Mouse (Mus musculus) thymus, postnatal 36 days (tissue): ENCODE measurements at regions not wholly inside any gene's neighbourhood (a gene's known extent, or its start where the extent isn't known, plus 50 kb on each side); places are given as distances from the start of the nearest gene placed in this dataset.
"Not testable (repeated sequence)": the region's sequence is repeated elsewhere in the genome, so short reads cannot be mapped to it uniquely, and the experiment has no call there.

ENCODE experiments used
- DNase-seq, 2 experiments: peaks; one replicate each; pipeline ENCODE4 v3.0.0; 2022; ENCODE audit warnings: mixed read lengths in 2 of 2

DNA sequence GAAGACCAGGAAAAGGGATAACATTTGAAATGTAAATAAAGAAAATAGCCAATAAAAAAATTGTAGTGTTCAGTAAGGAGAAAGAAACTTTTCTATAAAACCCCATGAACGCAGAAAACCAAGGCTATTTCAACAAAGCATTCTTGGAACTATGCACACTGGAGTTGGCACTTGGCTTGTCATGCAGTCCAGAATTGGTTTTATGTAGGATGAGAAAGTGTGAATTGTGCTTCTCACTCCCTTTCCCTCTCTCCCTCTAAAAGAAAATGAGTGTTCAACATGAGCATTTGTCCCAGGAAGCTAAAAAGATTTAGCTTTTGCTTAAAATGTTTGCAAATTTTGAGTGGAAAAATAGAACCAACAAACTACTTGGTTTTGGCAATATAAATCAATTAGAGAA is 841.6 kb upstream of the Adam24 start:
- DNase-seq: no peak

DNA sequence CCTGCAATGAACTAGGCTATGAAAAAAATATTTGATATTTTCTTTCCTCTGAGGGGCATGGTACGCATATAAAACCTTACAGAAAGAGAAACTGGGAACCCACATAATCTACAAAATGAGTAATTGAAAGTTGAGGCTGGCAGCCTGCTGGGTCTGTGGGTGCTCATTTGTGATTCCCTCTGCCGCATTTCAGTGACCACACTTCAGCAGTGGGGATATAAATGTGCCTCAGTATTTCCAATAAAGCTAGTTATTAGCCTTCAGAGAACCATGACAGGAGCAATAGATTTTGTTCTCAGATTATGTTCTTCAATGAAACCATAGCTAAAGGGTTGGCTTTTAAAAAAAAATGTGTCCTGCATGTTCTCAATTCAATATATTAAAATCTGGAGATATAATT is 828.0 kb upstream of the Adam24 start:
- DNase-seq: no peak

DNA sequence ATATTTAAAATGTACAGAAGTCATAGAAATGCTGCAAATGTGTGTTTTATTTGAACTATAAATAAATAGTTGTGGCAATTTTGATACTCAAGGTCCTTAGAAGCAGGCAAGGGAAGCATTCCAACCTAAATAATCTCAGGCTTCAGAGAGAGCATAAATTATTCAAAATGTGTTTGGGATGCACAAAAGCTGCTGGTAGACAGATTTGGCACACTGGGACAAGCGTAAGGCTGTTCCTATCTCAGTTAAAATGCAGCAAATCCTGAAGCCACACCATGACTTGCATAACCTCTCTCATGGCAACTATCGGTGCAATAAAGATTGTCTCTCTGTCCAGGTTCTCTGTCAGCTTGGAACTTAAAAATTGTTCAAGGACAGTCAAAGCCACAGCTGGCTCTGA is 812.3 kb upstream of the Adam24 start:
- DNase-seq: no peak

DNA sequence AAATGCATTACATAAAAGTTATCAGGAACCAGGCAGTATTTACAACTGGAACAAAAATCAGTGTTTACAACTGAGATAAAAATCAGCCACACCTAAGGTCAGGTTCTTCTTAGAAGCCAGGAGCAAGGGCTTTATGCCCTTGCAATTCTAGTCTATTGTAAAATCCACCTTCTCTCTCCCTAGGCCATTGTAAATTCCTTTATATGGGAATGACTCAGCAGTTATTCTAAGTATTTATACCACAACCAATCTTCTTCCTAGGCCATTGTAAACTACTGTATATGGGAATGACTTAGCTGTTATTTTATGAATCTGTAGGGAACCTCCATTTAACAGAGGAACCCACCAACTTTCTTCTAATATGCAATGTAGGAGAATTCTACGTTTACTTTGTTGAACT is 772.6 kb upstream of the Adam24 start:
- DNase-seq: no peak

GRCm38 (mm10) chr8:39912926-39913325 is 762.0 kb upstream of the Adam24 start:
- DNase-seq: no peak

- DNase-seq: no peak
These were observed 753.5 kb upstream of the Adam24 start for GRCm38 (mm10) chr8:39921336-39921735.

GRCm38 (mm10) chr8:39923741-39924140 is 751.1 kb upstream of the Adam24 start:
- DNase-seq: no peak

GRCm38 (mm10) chr8:39950178-39950896 is 724.5 kb upstream of the Adam24 start:
- no peak for DNase-seq

GRCm38 (mm10) chr8:39954497-39954896 is 720.4 kb upstream of the Adam24 start:
- DNase-seq: no peak

GRCm38 (mm10) chr8:39954924-39955323 is 720.0 kb upstream of the Adam24 start:
- DNase-seq: no peak

DNA sequence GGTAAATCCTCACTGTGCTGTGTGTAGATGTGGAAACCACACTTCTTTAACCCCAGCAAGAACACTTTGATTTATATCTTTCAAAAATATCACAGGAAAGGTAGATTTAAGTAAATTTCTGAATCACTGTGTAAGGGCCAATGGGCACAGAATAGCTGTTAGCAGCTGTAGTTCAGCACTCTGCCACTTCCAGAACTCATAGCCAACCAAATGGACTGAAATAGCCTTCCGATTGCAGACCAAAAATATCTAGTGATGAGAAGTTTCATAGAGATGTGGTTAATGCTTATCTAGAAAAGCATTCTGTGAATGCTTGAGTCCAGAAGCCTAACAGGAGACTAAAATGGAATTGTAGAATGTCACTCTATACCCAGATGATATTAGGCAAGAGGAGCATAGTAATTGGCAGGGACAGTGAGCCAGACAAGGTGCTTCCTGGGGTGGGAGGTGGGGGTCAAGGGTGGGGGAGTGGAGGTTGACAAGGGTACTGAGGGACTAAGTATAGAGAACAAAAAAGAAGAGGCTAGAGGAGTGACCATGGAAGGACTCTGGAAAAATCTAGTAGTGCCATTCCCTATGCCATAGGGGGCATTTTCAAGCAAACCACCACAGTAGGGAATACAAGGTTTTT is 669.6 kb upstream of the Adam24 start:
- no peak for DNase-seq

- no peak for DNase-seq
These were observed 655.5 kb upstream of the Adam24 start for GRCm38 (mm10) chr8:40019281-40019943.

- DNase-seq: no peak
These were observed 610.7 kb upstream of the Adam24 start for GRCm38 (mm10) chr8:40064145-40064544.

DNA sequence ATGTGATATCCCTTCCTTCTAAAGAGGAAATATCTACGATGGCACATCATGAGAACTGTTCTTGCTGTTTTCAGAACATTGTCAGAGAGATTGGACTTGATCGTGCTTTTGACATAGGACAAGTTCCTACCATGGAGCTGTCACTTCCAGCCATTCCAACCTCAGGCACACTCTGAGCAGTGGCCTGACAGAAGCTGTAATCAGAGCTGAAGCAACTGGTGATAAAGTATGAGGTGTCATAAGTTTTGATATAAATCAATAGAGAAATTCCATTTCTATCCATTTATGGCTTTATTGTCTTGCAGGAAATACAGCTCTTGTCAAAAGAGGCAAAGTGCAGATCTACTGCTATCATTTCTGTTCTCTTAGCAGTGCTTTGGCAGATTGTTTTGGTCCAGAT is 603.7 kb upstream of the Adam24 start:
- no peak for DNase-seq

DNA sequence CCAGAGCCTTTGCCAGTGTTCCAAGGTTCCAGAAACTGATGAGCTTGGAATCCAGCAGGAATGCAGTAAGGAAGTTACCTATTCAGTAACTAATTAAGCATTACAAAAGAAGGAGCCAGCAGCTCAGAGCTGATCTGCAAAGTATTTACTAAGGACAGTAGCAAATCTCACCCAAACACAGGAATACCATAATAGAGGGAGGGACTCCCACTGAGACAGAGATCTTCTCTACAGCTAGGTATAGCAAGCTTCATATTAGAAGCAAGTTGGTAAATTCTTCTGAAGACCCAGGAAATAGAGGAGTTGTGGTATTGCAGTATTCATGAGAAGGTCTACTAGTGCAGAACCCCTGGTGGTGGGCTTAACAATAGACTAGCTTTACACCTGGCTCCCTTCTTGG is 593.9 kb upstream of the Adam24 start:
- not testable (repeated sequence) for DNase-seq

GRCm38 (mm10) chr8:40084129-40084528 is 590.7 kb upstream of the Adam24 start:
- no peak for DNase-seq

DNA sequence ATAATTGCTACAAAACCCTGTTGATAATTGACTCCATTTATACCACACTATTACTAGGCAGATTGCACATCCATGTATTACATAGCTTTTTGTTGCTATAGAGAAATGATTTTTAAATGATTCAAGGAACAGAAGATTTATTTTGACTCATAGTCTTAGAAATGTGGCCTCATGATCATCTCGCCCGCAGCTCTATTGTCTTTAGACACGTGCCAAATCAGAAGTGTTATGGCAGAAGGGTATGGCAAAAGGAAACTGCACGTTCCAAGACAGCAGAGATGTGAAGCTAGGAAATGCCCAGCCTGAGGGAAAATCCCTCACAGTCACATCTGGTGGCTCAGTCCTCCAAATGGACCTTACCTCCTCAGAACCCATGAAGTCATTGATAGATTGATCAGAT is 585.5 kb upstream of the Adam24 start:
- no peak for DNase-seq

GRCm38 (mm10) chr8:40124402-40124801 is 550.5 kb upstream of the Adam24 start:
- DNase-seq: no peak

DNA sequence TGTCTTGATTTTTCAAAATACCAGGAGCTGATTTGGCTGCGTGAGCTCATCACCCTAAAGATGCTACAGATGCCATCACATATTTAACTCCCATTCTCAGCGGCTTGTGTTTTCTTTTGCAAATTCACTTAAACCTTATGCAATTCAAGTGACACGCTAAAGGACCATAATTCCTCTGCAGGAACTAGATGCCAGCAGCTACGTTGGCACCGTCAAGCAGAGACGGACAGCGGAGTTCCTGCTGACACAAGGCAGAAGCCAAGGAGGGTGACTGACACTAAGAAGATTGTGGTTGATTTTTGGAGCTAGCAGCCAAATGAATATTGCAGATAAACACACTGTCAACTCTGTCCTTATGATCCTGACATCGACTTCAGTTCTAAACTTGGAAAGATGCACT is 547.7 kb upstream of the Adam24 start:
- no peak for DNase-seq

DNA sequence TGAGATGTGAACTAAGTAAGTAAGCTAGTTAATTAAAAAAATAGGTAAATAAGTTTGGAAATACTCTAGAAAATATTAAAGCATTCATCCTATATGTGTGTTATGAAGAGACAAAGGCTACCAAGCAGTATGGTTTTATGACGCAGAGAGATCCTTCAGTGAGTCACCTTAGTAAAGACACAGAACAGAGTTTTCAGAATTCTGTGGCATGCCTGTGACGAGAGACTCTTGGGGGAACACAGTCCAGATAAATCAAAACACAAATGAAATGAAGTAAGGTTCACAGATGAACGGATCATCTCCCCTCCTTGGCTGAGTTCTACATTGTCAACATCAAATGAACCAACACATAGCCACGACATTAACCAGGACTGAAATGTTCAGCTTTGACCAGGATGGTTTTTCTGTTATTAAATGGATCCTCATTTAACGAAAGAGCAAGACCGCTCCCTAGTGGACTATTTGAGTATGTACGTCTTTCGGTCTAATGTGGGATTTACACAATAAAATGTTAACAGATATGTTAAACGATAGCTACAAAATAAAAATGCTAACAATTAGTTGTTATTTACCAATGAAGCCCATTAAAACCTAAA is 542.1 kb upstream of the Adam24 start:
- DNase-seq: no peak

GRCm38 (mm10) chr8:40150911-40151797 is 523.7 kb upstream of the Adam24 start:
- DNase-seq: peak; percentile 6 to 22

DNA sequence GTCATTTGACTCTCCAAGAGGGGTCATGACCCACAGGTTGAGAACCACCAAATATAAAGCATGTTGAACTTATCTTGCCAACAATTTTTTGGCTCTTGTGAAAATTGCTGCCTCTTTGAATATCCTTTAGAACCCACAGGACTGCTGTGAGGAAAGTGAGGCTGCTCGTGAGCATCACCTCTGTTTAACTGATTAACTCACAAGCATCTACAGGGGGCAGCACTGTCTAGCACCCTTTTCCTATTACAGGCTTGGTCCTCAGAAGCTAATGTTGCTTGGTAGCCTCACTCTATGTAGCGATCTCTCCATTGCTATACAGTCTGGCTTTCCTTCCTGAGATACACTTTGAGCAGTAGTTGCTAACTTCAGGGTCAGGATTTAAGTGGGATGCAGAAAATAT is 522.4 kb upstream of the Adam24 start:
- no peak for DNase-seq
